Mouse (Mus musculus) adrenal gland, postnatal 14 days (tissue): ENCODE results near the gene Rpn1. TPM values are rescaled to one million over a fixed set of nuclear protein-coding genes. Genes with fewer than 3 reads are reported as not detected.
"Not testable (repeated sequence)": the region's sequence is repeated elsewhere in the genome, so short reads cannot be mapped to it uniquely, and the experiment has no call there.

Experiments used
- DNase-seq: peaks from one replicate; pipeline ENCODE4 v3.0.0; 2021; ENCODE audit warnings: mixed read lengths
- total RNA-seq: library from RNA; stranded (reverse); gene quantifications from 2 replicates; pipeline ENCODE4 v1.2.3, GENCODE M21; 2021

Gene Rpn1
- total RNA-seq, 1 experiment from 2014 or later = 185 TPM

DNA sequence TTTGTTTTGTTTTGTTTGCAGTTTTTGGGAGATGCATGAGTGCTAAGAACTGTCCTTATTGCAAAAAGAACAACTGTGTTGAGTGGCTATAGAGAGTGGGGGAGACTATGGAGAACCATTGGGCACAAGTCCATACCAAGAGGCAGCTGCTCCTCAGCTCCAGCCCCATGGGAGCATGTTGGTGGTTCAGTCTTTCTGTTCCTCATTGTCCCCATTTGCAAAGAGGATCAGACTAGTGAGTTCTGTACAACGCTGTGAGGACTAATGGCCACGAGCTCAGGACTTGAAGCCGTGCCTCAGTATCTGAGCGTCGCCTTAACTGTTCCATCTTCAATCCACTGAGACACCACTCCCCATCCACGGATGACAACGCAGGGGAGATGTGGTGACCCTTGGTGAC, 36.5 kb downstream of the Rpn1 start:
- no peak for DNase-seq

GRCm38 (mm10) chr6:88121781-88122180, 37.5 kb downstream of the Rpn1 start:
- no peak for DNase-seq

GRCm38 (mm10) chr6:88123150-88123857, 39.0 kb downstream of the Rpn1 start:
- DNase-seq = peak; percentile 59

DNA sequence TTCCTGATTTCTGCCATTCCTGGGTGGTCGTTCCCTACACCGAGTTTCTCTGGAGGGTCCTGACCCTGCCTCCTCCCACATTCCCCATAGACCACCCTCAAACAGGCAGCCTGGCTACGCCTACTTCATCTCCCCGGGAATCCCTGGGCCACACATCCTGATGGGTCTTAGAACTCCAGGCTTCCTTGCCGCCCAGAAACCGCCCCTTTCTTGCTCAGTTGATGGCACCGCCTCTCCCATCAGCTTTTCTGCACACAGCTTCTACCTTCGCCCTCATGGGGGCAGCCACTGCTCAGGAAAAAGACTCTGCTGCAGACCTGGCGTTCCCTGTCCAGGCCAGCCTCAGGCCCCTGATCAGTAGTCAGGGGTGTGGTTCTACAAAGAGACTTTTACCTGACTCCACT, 39.6 kb downstream of the Rpn1 start:
- peak; percentile 81 for DNase-seq

GRCm38 (mm10) chr6:88124551-88124950, 40.3 kb downstream of the Rpn1 start:
- no peak for DNase-seq

GRCm38 (mm10) chr6:88125815-88126214, 41.5 kb downstream of the Rpn1 start:
- not testable (repeated sequence) for DNase-seq

DNA sequence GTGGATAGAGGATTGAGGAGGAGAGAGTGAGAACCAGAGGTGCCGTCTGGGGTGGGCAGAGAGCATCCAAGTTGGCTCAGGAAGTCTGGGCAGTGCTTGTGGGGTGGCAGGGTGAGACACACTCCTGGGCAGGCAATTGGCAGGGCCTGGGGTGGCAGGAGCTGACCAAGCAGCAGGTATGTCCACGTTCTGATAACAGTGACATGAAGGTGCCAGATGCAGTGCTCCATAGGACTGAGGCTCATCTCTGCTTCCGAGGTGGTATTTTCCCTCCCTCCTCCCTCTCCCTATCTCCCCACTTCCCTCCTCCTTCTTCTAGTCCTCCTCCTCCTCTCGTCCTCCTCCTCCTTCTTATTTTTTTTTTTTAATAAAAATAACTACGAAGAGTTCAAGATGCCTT, 47.2 kb downstream of the Rpn1 start:
- DNase-seq = no peak

DNA sequence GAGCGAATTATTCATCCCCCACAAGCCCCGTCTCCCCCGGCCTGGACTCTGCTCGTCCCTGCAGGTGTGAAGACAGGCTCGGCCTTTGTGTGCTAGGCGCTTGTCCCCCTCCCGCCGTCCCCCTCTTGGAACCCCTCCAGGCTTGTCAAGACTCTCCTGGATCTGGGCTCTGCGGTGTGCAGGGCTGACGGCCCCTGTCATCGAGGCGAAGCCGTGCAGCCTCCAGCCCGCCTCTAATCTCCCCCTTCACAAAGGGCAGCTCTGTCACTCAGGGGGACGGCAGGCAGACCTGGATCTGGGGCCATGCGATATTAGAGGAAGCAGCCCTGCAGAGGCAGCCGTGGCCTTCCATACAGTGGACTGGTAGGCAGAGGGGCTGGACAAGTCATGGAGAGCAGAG, 47.8 kb downstream of the Rpn1 start:
- no peak for DNase-seq

DNA sequence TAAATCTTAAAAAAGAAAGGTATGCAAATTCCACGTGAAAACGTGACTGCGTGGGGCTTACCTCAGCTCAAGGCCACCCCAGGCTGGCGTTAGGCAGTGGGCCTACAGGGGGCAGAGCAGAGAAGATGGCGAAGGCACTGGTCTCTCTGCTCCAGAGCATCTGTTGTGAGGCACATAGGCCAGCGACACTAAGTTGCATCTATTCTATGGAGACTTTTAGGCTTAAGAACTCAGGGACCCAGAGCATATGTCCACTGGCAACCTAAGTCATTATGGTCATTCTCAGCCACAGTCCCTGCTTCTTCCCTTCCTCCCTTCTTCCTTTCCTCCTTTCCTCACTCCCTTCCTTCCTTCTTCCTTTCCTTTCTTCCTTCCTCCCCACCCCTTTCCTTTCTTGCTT, 48.8 kb downstream of the Rpn1 start:
- DNase-seq = no peak

DNA sequence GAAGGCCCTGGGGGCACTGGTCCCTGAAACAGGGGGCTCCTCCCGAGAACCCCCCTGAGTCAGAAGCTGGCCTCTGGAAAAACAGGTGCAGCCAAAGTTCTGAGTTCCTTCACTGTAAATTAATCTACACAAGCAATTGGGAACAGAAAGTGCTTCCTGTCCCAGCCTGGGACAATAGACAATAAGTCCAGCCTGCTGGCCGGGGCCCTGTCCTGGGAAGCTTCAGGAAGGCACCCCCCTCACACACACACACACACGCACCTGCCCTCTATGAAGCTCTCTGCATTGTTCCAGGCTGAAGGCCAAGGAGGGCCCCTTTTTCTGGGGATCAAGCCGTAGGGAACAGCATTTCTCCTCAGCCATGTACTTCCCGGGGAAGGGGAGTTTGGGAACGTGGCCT, 49.6 kb downstream of the Rpn1 start:
- DNase-seq = peak; percentile 36

GRCm38 (mm10) chr6:88136201-88136631, 51.9 kb downstream of the Rpn1 start:
- peak; percentile 65 for DNase-seq

DNA sequence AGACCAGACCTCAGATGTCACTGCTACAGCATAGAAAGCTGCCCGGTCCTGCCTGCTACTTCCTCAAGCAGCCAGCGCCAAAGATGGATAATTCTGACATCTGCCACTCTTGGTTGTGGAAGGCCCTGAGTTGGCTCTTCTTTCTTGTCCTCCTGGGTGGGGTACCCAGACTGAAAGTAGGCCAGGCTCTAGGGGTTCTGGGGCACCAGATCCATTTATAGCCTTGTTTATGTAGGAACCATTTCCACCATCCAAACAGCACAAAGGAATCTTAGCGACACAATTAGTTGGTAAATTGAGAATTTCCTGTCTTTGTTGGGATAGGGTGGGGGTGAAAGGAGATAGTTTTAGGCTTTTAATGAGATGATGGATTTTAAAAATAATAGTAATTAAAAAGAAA, 54.2 kb downstream of the Rpn1 start:
- no peak for DNase-seq

- peak; percentile 73 for DNase-seq
Observed at GRCm38 (mm10) chr6:88140264-88140663, 56.0 kb downstream of the Rpn1 start.

DNA sequence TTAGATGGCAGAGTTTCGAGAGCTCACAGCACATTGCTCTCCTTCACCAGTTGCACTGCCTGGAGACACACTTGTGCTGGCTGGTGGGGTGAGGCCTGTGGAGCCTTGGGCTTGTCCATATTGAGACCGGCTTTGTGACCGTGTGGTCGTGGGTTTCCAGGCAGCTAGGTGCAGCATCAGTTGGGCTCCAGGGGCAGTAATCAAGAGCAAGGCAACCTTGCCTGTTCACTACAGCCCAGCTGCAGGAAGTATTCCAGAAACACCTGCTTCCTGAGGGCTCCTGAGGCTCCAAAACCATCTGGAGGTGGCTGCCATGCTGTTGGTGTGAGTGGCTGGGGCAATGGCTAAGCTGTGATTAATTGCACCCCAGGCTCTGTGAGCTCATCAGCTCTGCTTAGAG, 61.5 kb downstream of the Rpn1 start:
- no peak for DNase-seq

DNA sequence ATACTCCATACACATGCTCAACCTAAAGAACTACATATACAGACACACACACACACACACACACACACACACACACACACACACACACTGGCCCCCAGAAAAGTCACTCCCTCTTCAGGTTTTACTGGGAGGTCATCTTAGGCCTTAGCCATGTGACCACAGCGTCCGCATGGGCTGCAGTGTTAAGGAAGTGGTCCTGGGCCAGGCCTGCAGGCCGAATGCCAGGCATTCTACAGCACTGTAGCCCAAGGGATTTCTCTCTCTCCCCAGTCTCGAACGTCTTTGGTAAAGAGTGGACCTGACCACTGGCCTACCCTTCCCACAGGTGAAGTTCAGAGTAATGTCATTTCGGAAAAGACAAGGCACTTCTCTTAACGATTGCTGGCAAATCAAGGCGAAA, 62.3 kb downstream of the Rpn1 start:
- DNase-seq = no peak

GRCm38 (mm10) chr6:88147411-88148003, 63.2 kb downstream of the Rpn1 start:
- DNase-seq = peak; percentile 77

DNA sequence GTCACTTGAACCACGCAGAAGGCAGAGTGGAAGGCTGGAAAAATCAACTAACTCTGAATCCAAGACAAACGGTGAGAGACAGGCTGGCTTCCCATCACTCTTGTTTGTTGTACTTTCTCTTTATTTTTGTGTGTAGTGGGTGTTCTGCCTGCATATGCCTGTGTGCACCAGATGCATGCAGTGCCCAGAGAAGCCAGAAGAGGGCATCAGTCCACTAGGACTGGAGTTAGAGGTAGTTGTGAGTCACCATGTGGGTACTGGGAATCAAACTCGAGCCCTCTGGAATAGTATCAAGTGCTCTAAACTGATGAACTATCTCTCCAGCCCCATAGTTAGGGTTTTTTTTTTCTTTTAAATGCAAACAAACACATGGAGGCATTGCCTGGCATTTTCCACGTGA, 67.1 kb downstream of the Rpn1 start:
- DNase-seq = no peak

DNA sequence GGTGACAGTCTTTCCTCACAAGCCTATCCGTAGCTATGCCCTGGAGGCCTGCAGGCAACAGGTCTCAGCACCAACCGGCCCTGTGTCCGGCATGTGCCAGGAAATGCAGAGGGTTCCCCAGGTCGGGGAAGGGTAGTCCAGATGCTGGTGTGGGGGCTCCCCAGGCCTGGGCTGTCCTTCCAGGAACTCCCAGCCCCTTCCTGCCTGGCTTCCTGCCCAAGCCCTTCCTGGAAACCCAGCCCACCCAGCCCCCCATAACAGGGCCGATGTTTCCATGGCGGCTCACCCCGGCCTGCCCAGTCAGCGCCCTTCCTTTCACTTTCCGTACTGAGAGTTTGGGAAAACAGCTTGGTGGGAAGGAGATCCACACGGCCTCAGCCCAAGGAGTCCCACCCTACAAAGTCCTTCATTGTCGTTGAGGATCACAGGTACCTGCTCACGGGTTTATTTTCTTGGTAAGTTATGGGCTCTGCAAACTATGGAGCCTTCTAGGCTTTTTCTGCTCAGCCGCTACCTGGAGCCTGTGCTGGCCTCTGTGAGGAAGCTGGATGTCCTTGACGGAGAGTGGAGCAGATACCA, 67.9 kb downstream of the Rpn1 start:
- DNase-seq = peak; percentile 79

GRCm38 (mm10) chr6:88152979-88153378, 68.7 kb downstream of the Rpn1 start:
- no peak for DNase-seq
